Mouse (Mus musculus): ENCODE measurements around the gene Gm14308. TPM values are rescaled to one million over a fixed set of nuclear protein-coding genes. Genes with fewer than 3 reads are reported as not detected.
"Not testable (repeated sequence)": the region's sequence is repeated elsewhere in the genome, so short reads cannot be mapped to it uniquely, and the experiment has no call there.

Gene Gm14308
- 15.7 and 16.8 TPM in 2 replicates for polyA plus RNA-seq (2012; rRNA removed)

DNA sequence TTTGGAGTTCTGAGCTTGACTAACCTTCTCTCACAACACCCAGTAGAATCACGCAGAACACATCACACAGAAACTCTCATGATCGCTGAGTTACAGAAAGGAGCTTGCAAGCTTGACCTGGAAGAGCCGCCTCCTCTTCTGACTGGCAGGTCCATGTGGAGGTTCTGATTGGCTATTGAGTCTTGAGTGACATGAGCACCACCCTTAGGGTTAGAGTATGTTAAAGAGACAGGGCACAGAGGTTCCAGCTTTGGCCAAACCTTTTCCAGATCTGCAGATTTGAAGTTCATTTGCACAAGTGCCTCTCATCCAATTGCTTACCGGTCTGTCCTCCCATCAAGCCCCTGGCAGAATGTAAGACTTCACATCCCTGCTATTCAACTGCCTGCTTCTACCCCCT is at the start of gene Gm14308:
Gm14308 (minus strand) TSS at position 101 of the 400 bp plus-strand sequence.
- DNase-seq (ENCODE audit: extremely low spot score in 1 of 2, low spot score in 1 of 2): not testable (repeated sequence)

DNA sequence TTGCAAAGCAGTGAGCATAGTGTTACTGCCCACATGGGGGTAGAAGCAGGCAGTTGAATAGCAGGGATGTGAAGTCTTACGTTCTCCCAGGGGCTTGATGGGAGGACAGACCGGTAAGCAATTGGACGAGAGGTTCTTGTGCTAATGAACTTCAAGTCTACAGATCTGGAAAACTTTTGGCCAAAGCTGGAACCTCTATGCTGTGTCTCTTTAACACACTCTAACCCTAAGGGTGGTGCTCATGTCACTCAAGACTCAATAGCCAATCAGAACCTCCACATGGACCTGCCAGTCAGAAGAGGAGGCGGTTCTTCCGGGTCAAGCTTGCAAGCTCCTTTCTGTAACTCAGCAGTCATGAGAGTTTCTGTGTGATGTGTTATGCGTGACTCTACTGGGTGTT is 34.1 kb upstream of the Gm14308 start, which contains the start of gene Zfp973:
Zfp973 (plus strand) TSS at position 301 of the 400 bp plus-strand sequence.
- DNase-seq (ENCODE audit: extremely low spot score in 1 of 2, low spot score in 1 of 2): not testable (repeated sequence)

Other genes starting within 250 kb of the Gm14308 start
- gene Gm14435, start 212.8 kb downstream of the Gm14308 start, polyA plus RNA-seq (2012; rRNA removed): 1.0 and 3.4 TPM in 2 replicates
- gene Gm14434, start 149.6 kb downstream of the Gm14308 start, polyA plus RNA-seq (2012; rRNA removed): 15.5 and 19.0 TPM in 2 replicates
- gene Zfp967, start 115.3 kb downstream of the Gm14308 start, polyA plus RNA-seq (2012; rRNA removed): not detected in 2 replicates
- gene Zfp973, start 34.2 kb upstream of the Gm14308 start, polyA plus RNA-seq (2012; rRNA removed): 9.2 and 9.8 TPM in 2 replicates
- 39.3 and 49.9 TPM in 2 replicates for gene Gm14305, start 72.0 kb upstream of the Gm14308 start, polyA plus RNA-seq (2012; rRNA removed)
- 30.9 and 37.3 TPM in 2 replicates for gene Gm14295, start 162.3 kb upstream of the Gm14308 start, polyA plus RNA-seq (2012; rRNA removed)
- gene Gm14408, start 194.8 kb upstream of the Gm14308 start, polyA plus RNA-seq (2012; rRNA removed): not detected in 2 replicates

Measured in frontal cortex, adult 2 months (tissue).